Mouse (Mus musculus) limb, embryonic 11.5 days (tissue): Measurements from ENCODE around the gene Tbc1d16. TPM values are rescaled to one million over a fixed set of nuclear protein-coding genes. Genes with fewer than 3 reads are reported as not detected.

Experiments
- ATAC-seq: fragments of 200-750 bp; cut with Nextera tagmentation; 2 replicates; pipeline ENCODE4 v1.8.0; 2017; ENCODE audit warnings: low read depth; ENCODE audit not compliant: insufficient number of reproducible peaks, low FRiP score, low TSS enrichment
- DNase-seq: peaks from one replicate; pipeline ENCODE4 v3.0.0-alpha.2; 2015; ENCODE audit warnings: low spot score
- H3K27ac ChIP-seq: fragments of 300-500 bp; sonication (generic); replicated peaks from 2 replicates; pipeline ENCODE4 v1.5.1; 2014; ENCODE audit warnings: low read depth, mild to moderate bottlenecking, low read length
- H3K27me3 ChIP-seq: fragments of 300-500 bp; sonication (generic); 2 replicates; pipeline ENCODE4 v1.6.1; 2014; ENCODE audit warnings: mild to moderate bottlenecking, low read length, mixed read lengths; ENCODE audit not compliant: control insufficient read depth, insufficient read depth
- H3K36me3 ChIP-seq: fragments of 300-500 bp; sonication (generic); 2 replicates; pipeline ENCODE4 v1.6.1; 2014; ENCODE audit warnings: mild to moderate bottlenecking, low read length, moderate library complexity, mixed read lengths; ENCODE audit not compliant: control insufficient read depth, insufficient read depth
- H3K4me1 ChIP-seq: fragments of 300-500 bp; sonication (generic); 2 replicates; pipeline ENCODE4 v1.6.1; 2014; ENCODE audit warnings: low read length, mixed read lengths; ENCODE audit not compliant: control insufficient read depth, insufficient read depth
- H3K4me2 ChIP-seq: fragments of 300-500 bp; sonication (generic); 2 replicates; pipeline ENCODE4 v1.6.1; 2014; ENCODE audit warnings: low read depth, mild to moderate bottlenecking, moderate library complexity; ENCODE audit not compliant: severe bottlenecking
- H3K4me3 ChIP-seq: fragments of 300-500 bp; sonication (generic); 2 replicates; pipeline ENCODE4 v1.5.1; 2014; ENCODE audit warnings: low read depth, low read length
- H3K9ac ChIP-seq: fragments of 300-500 bp; sonication (generic); 2 replicates; pipeline ENCODE4 v1.6.1; 2014; ENCODE audit warnings: mild to moderate bottlenecking, low read length
- H3K9me3 ChIP-seq: fragments of 300-500 bp; sonication (generic); 2 replicates; pipeline ENCODE4 v1.6.1; 2016; ENCODE audit warnings: low read length; ENCODE audit not compliant: control insufficient read depth
- WGBS: fragments of 180-500 bp; shearing (Covaris S2); extraction: QIAGEN DNeasy Blood & Tissue Kit; methylation state at CpG from one replicate; pipeline ENCODE4 v1.1.7; 2014; 5-methylcytosine and 5-hydroxymethylcytosine counted together
- polyA plus RNA-seq: library from polyadenylated mRNA; unstranded; fragments of >200 nt; fragmentation: Nextera tagmentation; extraction: Ambion mirVana; gene quantifications from 2 replicates; pipeline ENCODE4 v1.2.1, GENCODE M21; 2014

Gene Tbc1d16
- polyA plus RNA-seq, 1 experiment from 2014 or later, result 10.8 TPM

GRCm38 (mm10) chr11:119217861-119218260, 10.4 kb downstream of the Tbc1d16 start:
- Histone ChIP-seq H3K4me1 (peaks cover 45% of the 10 kb centered on the region), H3K36me3 (0 out of 2 replicates have a peak, but pooled peaks cover 2% of the 10 kb centered on the region), H3K27me3 (no peaks in the 10 kb centered on the region), H3K4me3 (no peak overlapping the region), H3K9ac (no peak overlapping the region), H3K9me3 (no peaks in the 10 kb centered on the region), H3K27ac (no peak overlapping the region), H3K4me2 (no peak overlapping the region)
- ATAC-seq (no peak), DNase-seq (no peak)
- 89% methylated on average over 6 of the region's 6 CpGs for WGBS

- Histone ChIP-seq H3K4me3 (no peak overlapping the region), H3K9me3 (no peaks in the 10 kb centered on the region), H3K4me1 (peaks cover 46% of the 10 kb centered on the region), H3K9ac (no peak overlapping the region), H3K4me2 (peak overlapping the region; percentile 31; the same call in 1 of the 2 replicates), H3K27me3 (no peaks in the 10 kb centered on the region), H3K27ac (0 out of 2 replicates have a peak overlapping the region, but pooled peaks have one; percentile 36), H3K36me3 (0 out of 2 replicates have a peak, but pooled peaks cover 2% of the 10 kb centered on the region)
- ATAC-seq (no peak), DNase-seq (no peak)
- WGBS, result 58% methylated on average over 9 of the region's 9 CpGs
These were observed 12.3 kb downstream of the Tbc1d16 start for GRCm38 (mm10) chr11:119215905-119216507.

GRCm38 (mm10) chr11:119215038-119215904, 13.0 kb downstream of the Tbc1d16 start:
- Histone ChIP-seq H3K4me2 (peak overlapping the region; percentile 31; the same call in 1 of the 2 replicates), H3K27ac (peak overlapping the region; percentile 36; the same call in 1 of the 2 replicates), H3K36me3 (peaks cover 2% of the 10 kb centered on the region; the same call in 1 of the 2 replicates), H3K4me1 (peaks cover 42% of the 10 kb centered on the region), H3K27me3 (no peaks in the 10 kb centered on the region), H3K4me3 (no peak overlapping the region), H3K9ac (0 out of 2 replicates have a peak overlapping the region, but pooled peaks have one; percentile 17), H3K9me3 (no peaks in the 10 kb centered on the region)
- WGBS, result 14% methylated on average over 18 of the region's 18 CpGs
- ATAC-seq, result peak; percentile 41; the same call in 1 of the 2 replicates
- DNase-seq, result peak; percentile 51

GRCm38 (mm10) chr11:119213166-119213885, 15.0 kb downstream of the Tbc1d16 start:
- DNase-seq (no peak), ATAC-seq (no peak)
- no peak overlapping the region for H3K9ac ChIP-seq
- peaks cover 31% of the 10 kb centered on the region for H3K4me1 ChIP-seq
- 59% methylated on average over 19 of the region's 19 CpGs for WGBS
- no peaks in the 10 kb centered on the region for H3K27me3 ChIP-seq
- H3K36me3 ChIP-seq, result peaks cover 8% of the 10 kb centered on the region
- H3K4me3 ChIP-seq, result no peak overlapping the region
- no peaks in the 10 kb centered on the region for H3K9me3 ChIP-seq
- H3K4me2 ChIP-seq, result no peak overlapping the region
- H3K27ac ChIP-seq, result 0 out of 2 replicates have a peak overlapping the region, but pooled peaks have one; percentile 36

- H3K36me3 ChIP-seq, result peaks cover 7% of the 10 kb centered on the region
- no peaks in the 10 kb centered on the region for H3K27me3 ChIP-seq
- H3K9me3 ChIP-seq, result no peaks in the 10 kb centered on the region
- ATAC-seq, result no peak
- peaks cover 31% of the 10 kb centered on the region for H3K4me1 ChIP-seq
- H3K4me3 ChIP-seq, result no peak overlapping the region
- H3K9ac ChIP-seq, result no peak overlapping the region
- no peak overlapping the region for H3K27ac ChIP-seq
- WGBS, result 40% methylated on average over 21 of the region's 21 CpGs
- no peak overlapping the region for H3K4me2 ChIP-seq
- peak; percentile 68 for DNase-seq
These were observed 16.5 kb downstream of the Tbc1d16 start for GRCm38 (mm10) chr11:119211604-119212309.

- peaks cover 22% of the 10 kb centered on the region for H3K4me1 ChIP-seq
- H3K9me3 ChIP-seq, result no peaks in the 10 kb centered on the region
- ATAC-seq (no peak), DNase-seq (no peak)
- WGBS, result 73% methylated on average over 32 of the region's 32 CpGs
- no peak overlapping the region for H3K4me3 ChIP-seq
- H3K27ac ChIP-seq, result no peak overlapping the region
- no peaks in the 10 kb centered on the region for H3K27me3 ChIP-seq
- H3K9ac ChIP-seq, result no peak overlapping the region
- peaks cover 10% of the 10 kb centered on the region for H3K36me3 ChIP-seq
- no peak overlapping the region for H3K4me2 ChIP-seq
These were observed 17.8 kb downstream of the Tbc1d16 start for GRCm38 (mm10) chr11:119210321-119211100.

GRCm38 (mm10) chr11:119209371-119210025, 18.8 kb downstream of the Tbc1d16 start:
- peaks cover 15% of the 10 kb centered on the region for H3K4me1 ChIP-seq
- WGBS, result 85% methylated on average over 10 of the region's 10 CpGs
- no peak for DNase-seq
- H3K9ac ChIP-seq, result no peak overlapping the region
- H3K27me3 ChIP-seq, result no peaks in the 10 kb centered on the region
- H3K36me3 ChIP-seq, result peaks cover 10% of the 10 kb centered on the region
- no peak overlapping the region for H3K27ac ChIP-seq
- no peaks in the 10 kb centered on the region for H3K9me3 ChIP-seq
- H3K4me3 ChIP-seq, result no peak overlapping the region
- H3K4me2 ChIP-seq, result no peak overlapping the region
- ATAC-seq, result no peak
